Mouse (Mus musculus): Measurements from ENCODE around the gene Gm49320. TPM values are rescaled to one million over a fixed set of nuclear protein-coding genes. Genes with fewer than 3 reads are reported as not detected.

Gm49320 gene
- total RNA-seq (2021), result 1 to 10 TPM; 2.4 to 2.5 TPM

DNA sequence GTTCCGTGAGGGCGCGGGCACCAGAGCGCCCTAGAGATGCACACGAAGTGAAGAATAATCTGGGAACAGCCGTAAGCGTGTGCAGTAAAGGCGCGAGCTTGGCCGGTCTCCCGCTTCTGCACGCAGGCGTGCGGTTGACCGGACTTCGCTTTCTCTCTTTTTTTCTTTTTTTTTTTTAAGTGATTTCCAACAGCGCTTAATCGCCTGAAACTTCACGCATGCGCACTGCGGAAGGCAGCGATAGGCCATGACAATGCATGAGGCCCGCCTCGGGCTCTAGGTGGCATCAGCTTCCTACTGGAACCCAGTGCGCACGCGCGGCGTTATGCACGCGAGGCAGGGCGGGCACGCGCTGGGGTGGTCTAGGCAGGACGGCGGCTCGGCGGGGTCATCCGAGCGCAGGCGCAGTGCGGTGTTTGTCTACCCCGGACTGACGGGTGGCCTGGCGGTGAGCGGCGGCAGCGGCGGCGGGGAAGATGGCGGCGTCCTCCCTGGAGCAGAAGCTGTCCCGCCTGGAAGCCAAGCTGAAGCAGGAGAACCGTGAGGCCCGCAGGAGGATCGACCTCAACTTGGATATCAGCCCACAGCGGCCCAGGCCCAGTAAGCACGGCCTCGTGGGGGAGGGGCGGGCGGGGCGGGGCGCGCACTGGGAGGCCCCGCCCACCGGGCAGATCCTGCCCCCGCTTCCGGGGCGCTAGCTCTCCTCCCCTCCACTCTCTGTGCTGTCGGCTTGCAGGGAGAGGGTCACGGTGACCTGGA, at the start of gene Gm49320, which contains the start of gene Map2k7:
Gm49320 (plus strand) TSS at position 432 of the 759 bp plus-strand sequence.
Map2k7 (plus strand) TSS at position 307 of the 759 bp plus-strand sequence.
- peak; percentile 99 for DNase-seq (ENCODE audit: extremely low spot score in 1 of 2, low spot score in 1 of 2)

GRCm38 (mm10) chr8:4189031-4189722, 49.5 kb upstream of the Gm49320 start:
- DNase-seq (ENCODE audit: extremely low spot score in 1 of 2, low spot score in 1 of 2), result no peak

GRCm38 (mm10) chr8:4192305-4192704, 46.4 kb upstream of the Gm49320 start:
- peak in 1 of 2 experiments; percentile 26 for DNase-seq (ENCODE audit: extremely low spot score in 1 of 2, low spot score in 1 of 2)

DNA sequence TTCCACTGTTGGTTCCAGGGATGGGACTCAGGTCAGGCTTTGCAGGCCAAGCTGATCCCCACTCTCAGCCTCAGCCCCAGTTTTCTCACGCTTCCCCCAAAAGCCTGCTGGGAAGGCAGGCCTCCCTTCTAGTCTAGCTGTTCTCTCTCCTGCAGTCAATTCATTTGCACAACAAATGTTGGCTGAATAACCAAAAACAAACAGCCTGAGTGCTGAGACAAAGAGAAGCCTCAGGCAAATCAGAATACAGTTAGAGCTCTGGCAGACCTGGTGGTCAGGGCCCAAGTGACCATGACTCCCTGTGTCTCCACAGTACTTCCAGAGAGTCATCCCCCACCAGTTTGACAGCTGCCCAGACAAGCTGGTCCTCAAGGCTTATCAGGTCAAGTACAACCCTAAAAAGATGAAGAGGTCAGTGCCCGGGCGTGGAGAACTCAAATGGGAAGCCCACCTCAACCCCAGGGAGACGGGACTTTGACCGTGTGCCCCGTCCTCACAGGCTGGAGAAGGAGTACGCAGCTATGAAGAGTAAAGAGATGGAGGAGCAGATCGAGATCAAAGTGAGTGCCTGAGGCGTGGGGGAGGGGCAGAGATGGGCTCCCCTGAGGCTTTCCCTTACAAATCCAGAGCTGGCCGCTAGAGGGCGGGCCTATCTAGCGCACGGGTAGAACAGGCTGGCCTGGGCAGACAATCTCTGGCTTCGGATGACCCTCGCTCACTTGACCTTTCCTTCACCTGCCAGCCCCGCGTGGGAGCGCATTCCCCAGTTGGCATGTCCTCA, 45.7 kb upstream of the Gm49320 start:
- DNase-seq (ENCODE audit: extremely low spot score in 1 of 2, low spot score in 1 of 2), result peak; percentile 90 to 96

DNA sequence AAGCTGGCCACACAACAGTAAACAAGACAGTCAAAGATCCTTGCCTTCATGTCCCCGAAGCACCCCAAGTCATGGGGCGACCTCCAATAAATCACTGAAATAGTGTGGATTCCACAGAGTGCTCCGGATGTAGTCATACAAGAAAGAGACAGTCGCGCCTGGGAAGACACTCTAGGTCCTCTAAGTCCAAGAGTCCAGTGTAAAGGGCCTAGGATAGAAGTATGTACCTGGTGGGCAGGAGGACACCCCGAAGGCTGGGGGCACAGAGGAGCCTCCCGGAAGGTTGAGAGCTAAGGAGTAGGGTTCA, 45.1 kb upstream of the Gm49320 start:
- DNase-seq (ENCODE audit: extremely low spot score in 1 of 2, low spot score in 1 of 2), result no peak

- no peak for DNase-seq (ENCODE audit: extremely low spot score in 1 of 2, low spot score in 1 of 2)
These were observed 37.3 kb upstream of the Gm49320 start for GRCm38 (mm10) chr8:4201321-4201720.

DNA sequence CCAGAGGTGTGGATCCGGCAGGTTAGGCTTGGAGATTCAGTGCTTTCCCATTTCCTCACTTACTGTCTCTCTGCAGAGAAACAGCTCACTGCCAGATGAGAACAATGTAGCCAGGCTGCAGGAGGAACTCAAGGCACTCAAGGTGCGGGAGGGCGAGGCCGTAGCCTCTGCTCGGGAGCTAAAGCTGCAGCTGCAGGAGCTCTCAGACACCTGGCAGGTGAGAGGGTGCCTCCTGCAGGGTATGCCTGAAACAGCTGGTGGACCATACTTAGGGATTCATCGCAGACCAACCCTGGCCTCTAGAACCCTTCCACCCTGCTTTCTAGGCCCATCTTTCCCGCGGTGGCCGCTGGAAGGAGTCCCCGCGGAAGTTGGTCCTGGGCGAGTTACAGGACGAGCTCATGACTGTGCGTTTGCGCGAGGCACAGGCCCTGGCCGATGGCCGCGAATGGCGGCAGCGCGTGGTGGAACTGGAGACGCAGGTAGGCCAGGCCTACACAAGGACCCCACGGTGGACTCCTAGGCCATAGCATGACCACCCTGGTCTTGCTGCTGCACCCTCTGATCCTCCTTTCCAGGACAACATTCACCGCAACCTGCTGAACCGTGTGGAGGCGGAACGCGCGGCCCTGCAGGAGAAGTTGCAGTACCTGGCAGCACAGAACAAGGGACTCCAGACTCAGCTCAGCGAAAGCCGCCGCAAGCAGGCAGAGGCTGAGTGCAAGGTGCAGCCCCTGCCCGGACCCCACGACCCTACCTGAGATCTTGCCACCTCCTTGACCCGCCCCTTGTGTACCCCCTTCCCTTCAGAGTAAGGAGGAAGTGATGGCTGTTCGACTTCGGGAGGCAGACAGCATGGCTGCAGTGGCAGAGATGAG, 33.2 kb upstream of the Gm49320 start:
- DNase-seq (ENCODE audit: extremely low spot score in 1 of 2, low spot score in 1 of 2), result no peak

GRCm38 (mm10) chr8:4206182-4207015, 32.3 kb upstream of the Gm49320 start:
- no peak for DNase-seq (ENCODE audit: extremely low spot score in 1 of 2, low spot score in 1 of 2)

GRCm38 (mm10) chr8:4207016-4207350, 31.7 kb upstream of the Gm49320 start:
- DNase-seq (ENCODE audit: extremely low spot score in 1 of 2, low spot score in 1 of 2), result no peak

DNA sequence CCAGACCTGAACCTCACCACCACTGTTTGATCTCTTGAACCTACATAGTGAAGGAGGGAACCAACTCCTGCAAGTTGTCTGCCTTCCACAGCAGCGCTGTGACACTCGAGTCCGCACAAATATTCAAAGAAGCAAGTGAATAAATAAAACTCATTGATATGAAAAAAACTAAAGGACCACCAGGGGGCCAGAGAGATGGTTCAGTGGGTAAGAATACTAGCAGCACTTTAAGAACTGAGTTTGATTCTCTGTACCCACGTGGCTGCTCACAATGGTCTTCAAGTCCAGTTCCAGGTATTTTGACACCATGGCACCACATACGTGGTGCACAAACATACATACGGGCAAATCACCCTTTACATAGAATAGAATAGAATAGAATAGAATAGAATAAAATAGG, 27.6 kb upstream of the Gm49320 start:
- no peak for DNase-seq (ENCODE audit: extremely low spot score in 1 of 2, low spot score in 1 of 2)

DNA sequence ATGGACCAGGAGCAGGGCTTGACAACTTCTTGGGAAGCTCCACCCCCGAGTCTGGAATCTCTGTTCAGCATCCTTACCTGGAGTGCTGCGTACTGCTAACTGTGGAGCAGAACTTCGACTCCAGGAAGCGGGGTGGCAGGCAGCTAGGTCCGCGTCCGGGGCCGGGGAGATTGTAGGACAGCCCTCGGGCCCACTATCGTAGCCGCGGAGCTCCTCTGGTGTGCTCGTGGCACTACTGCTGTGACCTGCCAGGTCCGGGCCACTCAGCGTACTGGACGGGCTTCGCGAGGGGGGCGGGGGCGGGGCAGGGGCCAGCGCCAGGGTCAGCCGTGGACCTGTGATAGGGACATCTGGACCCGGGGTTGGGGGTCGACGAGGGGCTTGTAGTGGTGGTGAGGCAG, 25.9 kb upstream of the Gm49320 start:
- DNase-seq (ENCODE audit: extremely low spot score in 1 of 2, low spot score in 1 of 2), result peak in 1 of 2 experiments; percentile 21

DNA sequence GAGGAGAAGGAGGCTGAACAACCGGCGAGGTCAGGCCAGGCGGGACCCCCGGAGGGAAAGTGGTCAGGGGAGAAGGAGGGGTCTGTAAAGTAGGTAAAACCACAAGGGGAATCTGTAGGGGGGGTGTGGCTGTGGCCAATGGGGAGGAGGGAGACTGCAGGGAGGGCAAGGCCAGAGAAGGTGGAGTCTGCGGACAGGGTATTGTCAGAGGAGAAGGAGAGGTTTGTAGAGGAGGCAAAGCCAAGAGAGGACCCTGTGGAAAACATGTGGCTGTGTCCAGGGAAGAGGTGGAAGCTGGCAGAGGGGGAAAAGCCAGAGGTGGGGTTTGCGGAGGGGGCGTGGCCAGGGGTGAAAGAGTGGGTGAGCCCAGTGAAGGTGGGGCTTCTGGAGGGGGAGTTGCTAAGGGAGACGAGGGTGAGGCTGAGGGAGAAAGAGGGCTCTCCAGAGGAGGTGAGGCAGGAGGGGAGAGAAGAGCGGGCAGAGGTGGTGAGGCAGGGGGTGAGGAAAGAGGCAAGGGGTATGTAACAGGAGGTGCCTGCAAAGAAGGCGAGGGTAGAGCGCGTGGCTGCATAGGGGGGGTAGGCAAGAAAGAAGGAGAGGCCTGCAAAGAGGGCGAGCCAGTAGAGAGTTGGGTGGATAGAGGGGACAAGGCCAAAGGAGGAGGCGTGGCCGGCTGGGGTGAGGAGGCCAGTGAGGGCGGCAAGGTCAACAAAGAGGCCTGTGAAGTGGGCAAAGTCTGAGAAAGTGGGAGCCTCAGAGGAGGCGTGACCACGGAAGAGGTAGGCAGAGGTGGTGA, 25.3 kb upstream of the Gm49320 start:
- DNase-seq (ENCODE audit: extremely low spot score in 1 of 2, low spot score in 1 of 2), result peak in 1 of 2 experiments; percentile 20

DNA sequence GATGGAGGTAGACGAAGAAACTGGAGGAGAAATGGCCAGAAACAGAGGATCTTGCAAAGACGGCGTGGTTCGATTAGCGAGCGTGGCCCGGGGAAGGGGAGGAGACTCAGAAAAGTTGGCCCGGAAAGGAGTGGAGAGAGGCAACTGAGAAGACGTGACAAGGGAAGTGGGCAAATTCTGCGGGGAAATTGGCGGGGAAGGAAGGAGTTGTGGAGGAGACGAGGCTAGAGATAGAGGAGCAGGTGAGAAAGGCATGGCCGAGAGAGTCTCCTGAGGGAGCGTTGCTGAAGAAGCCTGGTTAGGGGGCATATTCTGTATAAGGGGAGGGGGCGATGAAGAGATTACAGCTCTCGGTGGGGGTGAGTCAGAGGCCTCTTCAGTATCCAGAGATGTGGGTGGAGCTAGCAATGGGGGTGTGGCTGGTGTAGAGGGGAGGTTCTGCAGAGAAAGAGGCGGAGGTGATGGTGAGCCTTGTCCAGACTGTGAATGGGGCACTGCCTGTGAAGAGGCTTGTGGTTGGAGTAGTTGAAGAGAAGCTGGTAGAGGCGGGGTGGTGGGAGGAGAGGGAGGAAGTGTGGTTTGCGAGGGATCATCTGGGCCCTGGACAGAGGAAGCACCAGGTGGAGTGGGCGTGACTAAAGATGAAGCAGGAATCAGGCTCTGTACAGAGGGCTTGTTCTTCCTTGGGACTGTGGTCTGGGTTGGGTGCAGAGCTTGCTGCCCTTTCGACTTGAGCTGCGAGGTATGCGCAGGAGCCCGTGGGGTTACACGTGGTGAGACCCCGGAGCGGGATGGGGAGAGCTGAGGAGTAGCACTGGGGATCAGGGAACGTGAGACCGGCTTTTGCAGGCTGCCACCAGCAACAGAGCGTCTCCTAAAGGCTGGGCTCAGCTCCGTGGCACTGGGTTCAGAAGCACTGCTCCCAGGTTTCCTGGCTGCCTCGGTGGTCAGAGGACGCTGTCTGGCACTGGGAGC, 24.4 kb upstream of the Gm49320 start:
- DNase-seq (ENCODE audit: extremely low spot score in 1 of 2, low spot score in 1 of 2), result no peak

GRCm38 (mm10) chr8:4216296-4216695, 22.4 kb upstream of the Gm49320 start:
- no peak for DNase-seq (ENCODE audit: extremely low spot score in 1 of 2, low spot score in 1 of 2)

GRCm38 (mm10) chr8:4216791-4217621, 21.7 kb upstream of the Gm49320 start, which contains the start of gene Prr36:
TSS of gene Prr36 (minus strand) at chr8:4217459.
- DNase-seq (ENCODE audit: extremely low spot score in 1 of 2, low spot score in 1 of 2), result peak; percentile 49 to 56

GRCm38 (mm10) chr8:4219617-4220016, 19.0 kb upstream of the Gm49320 start:
- no peak for DNase-seq (ENCODE audit: extremely low spot score in 1 of 2, low spot score in 1 of 2)

DNA sequence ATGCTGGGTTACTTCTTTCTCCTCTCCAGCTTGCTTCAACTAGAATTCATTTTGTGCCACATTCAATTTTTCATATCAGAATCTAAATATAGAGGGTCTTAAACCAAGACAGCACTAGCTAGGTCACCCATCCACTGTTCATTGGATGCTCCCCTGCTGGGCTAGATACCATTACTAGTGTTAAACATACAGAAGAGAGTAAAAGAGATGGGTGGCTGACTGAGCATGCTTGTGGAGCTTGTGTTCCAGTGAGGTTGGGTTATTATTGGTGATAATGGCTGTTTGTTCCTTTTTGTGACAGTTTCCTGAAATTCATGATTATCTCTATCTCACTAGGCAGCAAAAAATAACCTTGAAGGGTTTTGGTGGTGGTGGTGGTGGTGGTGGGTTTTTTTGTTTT, 16.6 kb upstream of the Gm49320 start:
- DNase-seq (ENCODE audit: extremely low spot score in 1 of 2, low spot score in 1 of 2), result no peak
